Mouse (Mus musculus): ENCODE data around the gene Fahd1. TPM values are rescaled to one million over a fixed set of nuclear protein-coding genes. Genes with fewer than 3 reads are reported as not detected.
A peak's percentile ranks its signal among the peaks of the same experiment; 100 is the strongest.

The Fahd1 gene
- polyA plus RNA-seq, 1 experiment from 2014 or later, result 18.4 TPM

- H3K4me1 ChIP-seq, result peaks cover 30% of the 10 kb centered on the region
- H3K27me3 ChIP-seq (ENCODE audit: low read depth, poor library complexity, severe bottlenecking), result peaks cover 10% of the 10 kb centered on the region
- peaks cover 20% of the 10 kb centered on the region for H3K36me3 ChIP-seq
- H3K9me3 ChIP-seq (replicated peaks), result no peaks in the 10 kb centered on the region
- 83% methylated on average over 10 of the region's 10 CpGs for WGBS
- H3K27ac ChIP-seq (replicated peaks), result no peak overlapping the region
- DNase-seq (ENCODE audit: low spot score), result no peak
- H3K4me3 ChIP-seq, result peak overlapping the region; percentile 77
Observed at GRCm38 (mm10) chr17:24851381-24852125, 1.4 kb upstream of the Fahd1 start.

- H3K4me3 ChIP-seq, result peak overlapping the region; percentile 77
- peak overlapping the region; percentile 70 for H3K27ac ChIP-seq (replicated peaks)
- peaks cover 10% of the 10 kb centered on the region for H3K27me3 ChIP-seq (ENCODE audit: low read depth, poor library complexity, severe bottlenecking)
- H3K4me1 ChIP-seq, result peaks cover 30% of the 10 kb centered on the region
- no peak for DNase-seq (ENCODE audit: low spot score)
- no peaks in the 10 kb centered on the region for H3K9me3 ChIP-seq (replicated peaks)
- WGBS, result 2% methylated on average over 20 of the region's 20 CpGs
- peaks cover 14% of the 10 kb centered on the region for H3K36me3 ChIP-seq
Observed at GRCm38 (mm10) chr17:24850773-24851127, 586 bp upstream of the Fahd1 start.

GRCm38 (mm10) chr17:24849733-24850064, 465 bp downstream of the Fahd1 start:
- peaks cover 10% of the 10 kb centered on the region for H3K27me3 ChIP-seq (ENCODE audit: low read depth, poor library complexity, severe bottlenecking)
- H3K27ac ChIP-seq (replicated peaks), result peak overlapping the region; percentile 92
- under 1% methylated on average over 21 of the region's 21 CpGs for WGBS
- H3K9me3 ChIP-seq (replicated peaks), result no peaks in the 10 kb centered on the region
- H3K4me1 ChIP-seq, result peaks cover 30% of the 10 kb centered on the region
- H3K36me3 ChIP-seq, result peaks cover 14% of the 10 kb centered on the region
- no peak for DNase-seq (ENCODE audit: low spot score)
- H3K4me3 ChIP-seq, result peak overlapping the region; percentile 77

GRCm38 (mm10) chr17:24848600-24849031, 1.5 kb downstream of the Fahd1 start:
- Histone ChIP-seq H3K27me3 (ENCODE audit: low read depth, poor library complexity, severe bottlenecking) (peaks cover 10% of the 10 kb centered on the region), H3K36me3 (peaks cover 4% of the 10 kb centered on the region), H3K4me1 (peaks cover 30% of the 10 kb centered on the region), H3K4me3 (peak overlapping the region; percentile 77), H3K9me3 (replicated peaks) (no peaks in the 10 kb centered on the region), H3K27ac (replicated peaks) (no peak overlapping the region)
- no peak for DNase-seq (ENCODE audit: low spot score)

GRCm38 (mm10) chr17:24847386-24847785, 2.8 kb downstream of the Fahd1 start:
- DNase-seq (ENCODE audit: low spot score), result no peak
- Histone ChIP-seq H3K36me3 (no peaks in the 10 kb centered on the region), H3K27ac (replicated peaks) (no peak overlapping the region), H3K9me3 (replicated peaks) (no peaks in the 10 kb centered on the region), H3K27me3 (ENCODE audit: low read depth, poor library complexity, severe bottlenecking) (peaks cover 10% of the 10 kb centered on the region), H3K4me3 (no peak overlapping the region), H3K4me1 (peaks cover 30% of the 10 kb centered on the region)
- 90% methylated on average over 1 of the region's 1 CpGs for WGBS

GRCm38 (mm10) chr17:24844525-24844924, 5.6 kb downstream of the Fahd1 start:
- 61% methylated on average over 9 of the region's 9 CpGs for WGBS
- Histone ChIP-seq H3K27ac (replicated peaks) (no peak overlapping the region), H3K4me3 (no peak overlapping the region), H3K36me3 (no peaks in the 10 kb centered on the region), H3K27me3 (ENCODE audit: low read depth, poor library complexity, severe bottlenecking) (peaks cover 6% of the 10 kb centered on the region), H3K9me3 (replicated peaks) (no peaks in the 10 kb centered on the region), H3K4me1 (peaks cover 15% of the 10 kb centered on the region)
- no peak for DNase-seq (ENCODE audit: low spot score)

GRCm38 (mm10) chr17:24842631-24843030, 7.5 kb downstream of the Fahd1 start:
- no peak overlapping the region for H3K27ac ChIP-seq (replicated peaks)
- WGBS, result 58% methylated on average over 2 of the region's 2 CpGs
- H3K36me3 ChIP-seq, result no peaks in the 10 kb centered on the region
- no peak for DNase-seq (ENCODE audit: low spot score)
- H3K4me1 ChIP-seq, result no peaks in the 10 kb centered on the region
- H3K27me3 ChIP-seq (ENCODE audit: low read depth, poor library complexity, severe bottlenecking), result peaks cover 6% of the 10 kb centered on the region
- H3K4me3 ChIP-seq, result no peak overlapping the region
- no peaks in the 10 kb centered on the region for H3K9me3 ChIP-seq (replicated peaks)

- 45% methylated on average over 4 of the region's 4 CpGs for WGBS
- H3K27me3 ChIP-seq (ENCODE audit: low read depth, poor library complexity, severe bottlenecking), result peaks cover 6% of the 10 kb centered on the region
- H3K27ac ChIP-seq (replicated peaks), result no peak overlapping the region
- no peak overlapping the region for H3K4me3 ChIP-seq
- no peak for DNase-seq (ENCODE audit: low spot score)
- H3K9me3 ChIP-seq (replicated peaks), result no peaks in the 10 kb centered on the region
- no peaks in the 10 kb centered on the region for H3K4me1 ChIP-seq
- no peaks in the 10 kb centered on the region for H3K36me3 ChIP-seq
Observed at GRCm38 (mm10) chr17:24841133-24841532, 9.0 kb downstream of the Fahd1 start.

- Histone ChIP-seq H3K4me3 (no peak overlapping the region), H3K4me1 (no peaks in the 10 kb centered on the region), H3K9me3 (replicated peaks) (no peaks in the 10 kb centered on the region), H3K27ac (replicated peaks) (no peak overlapping the region), H3K27me3 (ENCODE audit: low read depth, poor library complexity, severe bottlenecking) (peaks cover 6% of the 10 kb centered on the region), H3K36me3 (no peaks in the 10 kb centered on the region)
- no peak for DNase-seq (ENCODE audit: low spot score)
- 69% methylated on average over 5 of the region's 5 CpGs for whole genome bisulfite sequencing
Observed at GRCm38 (mm10) chr17:24840341-24840740, 9.8 kb downstream of the Fahd1 start.

- WGBS, result 78% methylated on average over 8 of the region's 8 CpGs
- Histone ChIP-seq H3K4me1 (no peaks in the 10 kb centered on the region), H3K36me3 (no peaks in the 10 kb centered on the region), H3K9me3 (replicated peaks) (no peaks in the 10 kb centered on the region), H3K4me3 (no peak within 1 kb of the TSS), H3K27ac (replicated peaks) (no peak within 1 kb of the TSS), H3K27me3 (ENCODE audit: low read depth, poor library complexity, severe bottlenecking) (peaks cover 6% of the 10 kb centered on the region)
- no peak for DNase-seq (ENCODE audit: low spot score)
Observed at GRCm38 (mm10) chr17:24839842-24840241, 10.3 kb downstream of the Fahd1 start, which contains the start of gene Hagh. Gene Hagh (plus strand): TSS chr17:24840143.

GRCm38 (mm10) chr17:24821351-24822280, 28.5 kb downstream of the Fahd1 start:
- no peak overlapping the region for H3K27ac ChIP-seq (replicated peaks)
- 71% methylated on average over 3 of the region's 3 CpGs for WGBS
- no peak for DNase-seq (ENCODE audit: low spot score)
- no peaks in the 10 kb centered on the region for H3K4me1 ChIP-seq
- no peaks in the 10 kb centered on the region for H3K36me3 ChIP-seq
- no peak overlapping the region for H3K4me3 ChIP-seq
- 0 out of 2 replicates have a peak, but pooled peaks cover under 1% of the 10 kb centered on the region for H3K27me3 ChIP-seq (ENCODE audit: low read depth, poor library complexity, severe bottlenecking)
- no peaks in the 10 kb centered on the region for H3K9me3 ChIP-seq (replicated peaks)

GRCm38 (mm10) chr17:24819469-24819868, 30.7 kb downstream of the Fahd1 start:
- no peak for DNase-seq (ENCODE audit: low spot score)
- 76% methylated on average over 2 of the region's 2 CpGs for WGBS
- no peaks in the 10 kb centered on the region for H3K9me3 ChIP-seq (replicated peaks)
- H3K36me3 ChIP-seq, result no peaks in the 10 kb centered on the region
- no peaks in the 10 kb centered on the region for H3K27me3 ChIP-seq (ENCODE audit: low read depth, poor library complexity, severe bottlenecking)
- no peaks in the 10 kb centered on the region for H3K4me1 ChIP-seq
- no peak overlapping the region for H3K4me3 ChIP-seq
- no peak overlapping the region for H3K27ac ChIP-seq (replicated peaks)

- 60% methylated on average over 6 of the region's 6 CpGs for WGBS
- H3K36me3 ChIP-seq, result no peaks in the 10 kb centered on the region
- no peaks in the 10 kb centered on the region for H3K4me1 ChIP-seq
- H3K9me3 ChIP-seq (replicated peaks), result no peaks in the 10 kb centered on the region
- H3K4me3 ChIP-seq, result no peak overlapping the region
- H3K27me3 ChIP-seq (ENCODE audit: low read depth, poor library complexity, severe bottlenecking), result no peaks in the 10 kb centered on the region
- DNase-seq (ENCODE audit: low spot score), result no peak
- H3K27ac ChIP-seq (replicated peaks), result no peak overlapping the region
Observed at GRCm38 (mm10) chr17:24818172-24818571, 32.0 kb downstream of the Fahd1 start.
